Mouse (Mus musculus): ENCODE data around the gene Smc6. TPM values are rescaled to one million over a fixed set of nuclear protein-coding genes. Genes with fewer than 3 reads are reported as not detected.

The Smc6 gene
- 10 to 100 TPM; 25.6 to 26.6 TPM for total RNA-seq (2021)
- long read RNA-seq, experiment 1, full-length matches to known transcripts = 40 of 43 reads
- long read RNA-seq, experiment 1, partial matches to known transcripts = 1 of 43 reads
- long read RNA-seq, experiment 1, other reads (novel, unspliced or antisense) = 2 of 43 reads
- long read RNA-seq, experiment 2, full-length matches to known transcripts = 15 of 50 reads
- long read RNA-seq, experiment 2, partial matches to known transcripts = 33 of 50 reads
- long read RNA-seq, experiment 2, other reads (novel, unspliced or antisense) = 2 of 50 reads

GRCm38 (mm10) chr12:11265382-11266281 lies at the start of gene Smc6, which contains the start of gene Gen1:
Gene Smc6, plus strand, starts transcription at chr12:11265886.
Gene Gen1, minus strand, starts transcription at chr12:11265801.
- peak; percentile 92 for DNase-seq (ENCODE audit: low spot score in 2 of 2)

GRCm38 (mm10) chr12:11216454-11216853 lies 49.2 kb upstream of the Smc6 start:
- DNase-seq (ENCODE audit: low spot score in 2 of 2) = no peak

- no peak for DNase-seq (ENCODE audit: low spot score in 2 of 2)
These were observed 47.9 kb upstream of the Smc6 start for GRCm38 (mm10) chr12:11217726-11218250.

DNA sequence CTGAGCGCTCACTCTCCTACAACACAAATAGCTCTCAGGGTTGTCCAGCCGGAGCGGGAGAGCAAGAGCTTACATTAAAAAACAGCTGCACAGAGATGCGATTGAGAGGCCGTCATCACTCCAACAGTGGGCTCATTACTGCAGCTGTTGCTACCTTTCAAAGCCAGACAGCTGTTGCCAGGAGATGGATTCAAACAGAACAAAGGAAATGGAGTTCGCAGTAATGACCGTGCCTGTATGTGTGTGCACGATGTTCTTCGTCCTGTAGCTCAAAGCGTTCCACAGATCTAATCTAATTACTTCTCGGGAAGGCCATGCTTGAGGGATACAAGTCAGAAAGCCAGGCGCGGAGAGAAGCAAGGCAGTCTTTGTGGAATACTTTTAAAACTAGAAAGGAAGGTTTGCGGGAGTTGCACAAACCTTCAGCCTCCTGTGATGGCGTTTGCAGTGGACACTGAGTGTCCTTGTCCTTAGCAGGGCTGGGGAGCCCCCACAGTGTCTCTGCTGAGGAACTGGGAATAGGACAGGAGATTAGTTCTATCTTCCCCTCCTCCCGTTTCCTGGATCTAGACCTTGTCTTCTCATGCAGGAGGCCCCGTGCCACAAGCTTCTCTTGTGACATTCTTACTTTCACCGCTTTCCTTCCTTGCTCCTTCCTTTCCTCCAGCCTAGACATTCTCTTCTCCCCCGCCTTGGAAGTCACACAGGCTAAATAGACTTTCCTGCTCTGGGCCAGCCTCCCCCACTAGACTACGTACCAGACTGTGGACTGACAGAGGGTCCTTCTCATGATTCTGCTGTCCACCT lies 44.0 kb upstream of the Smc6 start:
- DNase-seq (ENCODE audit: low spot score in 2 of 2) = no peak

DNA sequence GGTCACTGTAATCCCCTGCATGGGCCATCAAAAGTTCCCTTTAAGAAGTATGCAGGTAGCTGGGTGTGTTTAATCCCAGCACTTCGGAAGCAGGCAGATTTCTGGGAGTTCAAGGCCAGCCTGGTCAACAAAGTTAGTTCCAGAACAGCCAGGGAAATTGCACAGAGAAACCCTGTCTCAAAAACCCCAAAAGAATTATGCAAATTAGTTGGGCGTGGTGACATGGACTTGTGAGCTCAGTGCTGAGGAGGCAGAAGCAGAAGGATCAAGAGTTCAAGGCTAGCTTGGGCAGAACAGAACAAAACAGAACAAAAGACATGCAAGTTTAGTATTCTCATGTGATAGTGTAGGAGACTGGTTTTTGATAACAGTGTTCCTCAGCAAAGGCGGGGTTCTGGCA lies 43.1 kb upstream of the Smc6 start:
- DNase-seq (ENCODE audit: low spot score in 2 of 2) = no peak

GRCm38 (mm10) chr12:11223090-11223489 lies 42.6 kb upstream of the Smc6 start:
- DNase-seq (ENCODE audit: low spot score in 2 of 2) = no peak

GRCm38 (mm10) chr12:11224722-11225121 lies 41.0 kb upstream of the Smc6 start:
- DNase-seq (ENCODE audit: low spot score in 2 of 2) = no peak

DNA sequence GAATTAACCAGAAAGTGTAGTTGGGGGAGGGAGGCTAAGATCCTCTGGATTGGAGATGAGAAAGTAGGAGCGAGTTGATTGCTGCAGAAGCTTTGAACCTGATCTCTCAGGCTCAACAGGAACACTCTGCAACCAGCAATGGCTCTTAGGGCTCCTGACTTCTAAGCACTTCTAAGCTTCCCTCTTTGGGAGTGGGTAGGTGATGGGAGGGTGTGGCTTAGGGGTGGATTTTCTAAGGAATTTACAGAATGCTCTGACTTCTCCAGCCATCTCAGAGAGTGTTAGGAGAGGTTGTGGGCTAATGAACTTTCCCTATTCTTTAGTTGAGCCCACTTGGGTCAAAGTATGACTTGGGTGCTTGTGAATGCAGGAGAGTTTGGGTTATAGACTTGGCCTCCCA lies 39.6 kb upstream of the Smc6 start:
- no peak for DNase-seq (ENCODE audit: low spot score in 2 of 2)

DNA sequence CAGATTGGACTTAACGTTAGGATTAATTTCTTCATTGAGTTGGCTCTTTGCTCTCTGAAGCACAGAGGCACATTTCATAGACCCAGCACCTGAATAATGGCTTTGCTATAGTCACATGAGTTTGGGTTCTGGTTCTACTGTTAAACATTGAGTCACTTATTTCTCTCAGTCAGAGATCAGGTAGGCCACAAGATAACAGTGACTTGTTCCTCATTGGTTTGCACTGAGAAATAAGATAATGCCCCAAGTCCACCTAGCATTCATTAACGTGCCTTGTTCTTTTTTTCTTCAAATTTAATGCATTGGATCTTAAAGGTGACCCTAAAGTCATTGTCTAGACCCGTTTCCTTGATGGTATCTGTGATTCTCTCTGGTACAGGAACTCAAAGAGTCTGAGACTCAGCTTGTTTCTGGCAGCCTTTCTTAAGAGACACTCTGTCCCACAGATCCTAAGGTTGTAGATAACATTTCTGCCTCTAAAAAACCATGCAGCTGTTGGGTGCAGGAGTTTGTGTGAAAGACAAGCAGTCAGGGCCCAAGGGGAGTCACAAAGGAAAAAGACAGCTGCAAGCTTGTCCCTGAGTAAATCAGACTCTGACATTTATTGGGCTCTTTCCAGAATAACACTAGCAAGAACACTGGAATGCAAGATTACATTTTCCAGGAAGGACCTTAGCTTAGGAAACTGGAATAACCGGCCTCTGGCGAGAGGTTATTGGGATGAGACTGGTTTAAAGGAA lies 39.0 kb upstream of the Smc6 start:
- DNase-seq (ENCODE audit: low spot score in 2 of 2) = no peak

DNA sequence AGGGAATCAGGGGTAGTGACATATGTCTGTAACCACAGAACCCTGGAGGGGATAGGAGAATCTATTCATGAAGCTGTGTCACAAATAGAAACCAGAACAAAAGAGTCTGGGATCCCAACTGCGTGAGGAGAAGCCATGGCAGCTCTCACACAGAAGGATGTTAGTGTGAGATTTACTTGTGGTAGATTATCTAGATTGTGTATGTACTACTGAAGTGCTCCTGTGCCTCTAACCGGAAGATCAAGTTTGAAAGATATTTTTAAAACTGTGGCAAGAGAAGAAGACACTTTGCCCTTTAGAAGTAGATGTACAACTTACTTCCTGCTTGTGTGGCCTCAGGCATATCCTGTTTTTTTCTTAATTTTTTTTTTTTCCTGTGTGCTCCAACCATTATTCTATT lies 35.4 kb upstream of the Smc6 start:
- no peak for DNase-seq (ENCODE audit: low spot score in 2 of 2)

- no peak for DNase-seq (ENCODE audit: low spot score in 2 of 2)
These were observed 29.7 kb upstream of the Smc6 start for GRCm38 (mm10) chr12:11235996-11236395.

GRCm38 (mm10) chr12:11247460-11247859 lies 18.2 kb upstream of the Smc6 start:
- DNase-seq (ENCODE audit: low spot score in 2 of 2) = no peak

GRCm38 (mm10) chr12:11250322-11250721 lies 15.4 kb upstream of the Smc6 start:
- no peak for DNase-seq (ENCODE audit: low spot score in 2 of 2)

GRCm38 (mm10) chr12:11264895-11265294 lies 791 bp upstream of the Smc6 start:
- DNase-seq (ENCODE audit: low spot score in 2 of 2) = no peak

GRCm38 (mm10) chr12:11266282-11266985 lies 748 bp downstream of the Smc6 start:
- peak in 1 of 2 experiments; percentile 72 for DNase-seq (ENCODE audit: low spot score in 2 of 2)

DNA sequence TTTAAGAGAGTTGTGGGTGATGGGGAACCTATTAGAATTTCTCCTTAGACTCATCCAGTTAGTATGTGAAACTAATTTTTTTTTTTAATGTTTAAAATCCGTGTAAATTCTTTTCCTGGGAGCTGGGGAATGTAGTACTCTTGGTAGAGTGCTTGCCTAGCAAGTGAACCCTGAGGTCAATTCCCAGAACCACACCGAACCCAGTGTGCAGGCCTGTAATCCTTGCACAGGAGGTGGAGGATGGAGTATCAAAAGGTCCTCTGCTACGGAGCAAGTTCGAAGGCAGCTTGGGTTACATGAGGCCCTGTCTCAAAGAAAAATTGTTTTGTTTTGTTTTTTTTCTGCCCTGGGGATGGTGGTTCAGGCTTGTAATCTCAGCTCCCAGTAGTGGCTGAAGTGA lies 1.3 kb downstream of the Smc6 start:
- no peak for DNase-seq (ENCODE audit: low spot score in 2 of 2)

GRCm38 (mm10) chr12:11272568-11272967 lies 6.9 kb downstream of the Smc6 start:
- DNase-seq (ENCODE audit: low spot score in 2 of 2) = no peak

DNA sequence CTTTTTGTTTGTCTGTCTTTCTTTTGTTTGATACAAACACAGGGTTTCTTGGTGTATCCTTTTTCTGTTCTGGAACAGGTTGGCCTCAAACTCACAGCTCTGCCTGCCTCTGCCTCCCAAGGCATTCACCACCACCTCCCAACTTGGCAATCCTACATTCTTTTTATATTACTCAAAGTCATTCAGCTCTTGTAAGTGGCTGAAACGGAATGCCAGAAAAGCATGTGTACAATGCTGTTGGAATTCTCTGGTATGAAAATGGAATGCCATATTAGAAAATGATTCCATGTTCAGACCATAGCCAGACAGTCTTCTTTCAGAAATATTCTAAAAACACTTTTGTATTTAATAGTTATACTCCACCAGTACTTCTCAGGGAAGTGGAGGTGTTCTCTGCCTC lies 7.5 kb downstream of the Smc6 start:
- DNase-seq (ENCODE audit: low spot score in 2 of 2) = no peak

- DNase-seq (ENCODE audit: low spot score in 2 of 2) = no peak
These were observed 10.9 kb downstream of the Smc6 start for GRCm38 (mm10) chr12:11276632-11277031.

DNA sequence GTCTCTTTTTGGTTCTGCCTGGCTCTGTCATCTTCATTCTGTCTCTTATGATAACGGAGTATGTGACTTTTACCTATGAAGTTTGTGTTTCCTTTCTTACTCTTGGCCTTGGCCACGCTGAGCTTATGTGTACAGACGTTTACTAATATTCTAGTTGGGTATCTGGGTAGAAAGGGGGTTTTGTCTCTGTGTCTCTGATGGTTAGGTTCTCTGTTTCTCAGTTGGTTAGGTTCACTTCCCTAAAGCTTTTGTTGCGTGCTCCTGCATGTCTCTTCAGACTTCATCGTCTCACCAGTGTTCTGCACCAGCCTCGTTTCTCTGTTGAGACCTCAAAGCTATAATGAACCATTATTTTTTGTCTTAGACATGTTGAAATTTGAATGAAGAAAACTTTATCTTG lies 11.5 kb downstream of the Smc6 start:
- no peak for DNase-seq (ENCODE audit: low spot score in 2 of 2)

All from adrenal gland, adult 18-20 months (tissue).